ENCODE assay signal across 8 mouse cellular contexts in genomic region chr2:118701971-118702882, GRCm38 (mm10). TPM values are rescaled to one million over a fixed set of nuclear protein-coding genes. Genes with fewer than 3 reads are reported as not detected.
DNase-seq lines count a peak whose midpoint lies in the region; ATAC-seq and TF ChIP-seq lines count a peak whose summit lies in the region.

No protein-coding gene starts in this region.

- H3K79me2 ChIP-seq in myocyte (ENCODE audit: control insufficient read depth, insufficient read depth) = no peaks in the 10 kb centered on the region

- no peak for TF ChIP-seq POLR2A in myocyte (IDR thresholded peaks at IDR 0.05; ENCODE audit: insufficient read length, low read depth)

- WGBS in kidney, postnatal 0 days = 7% methylated on average over 51 of the region's 51 CpGs
- 3% methylated on average over 51 of the region's 51 CpGs for WGBS in hindbrain, embryonic 16.5 days

- H3K36me3 ChIP-seq in kidney, postnatal 0 days (ENCODE audit: insufficient read depth, low read length) = no peaks in the 10 kb centered on the region
- no peaks in the 10 kb centered on the region for H3K36me3 ChIP-seq in hindbrain, embryonic 16.5 days (ENCODE audit: control insufficient read depth, insufficient read depth, low read length)
- no peaks in the 10 kb centered on the region for H3K36me3 ChIP-seq in myocyte (ENCODE audit: control insufficient read depth, insufficient read depth)

- H3K9me3 ChIP-seq in kidney, postnatal 0 days (replicated peaks; ENCODE audit: low read length) = no peaks in the 10 kb centered on the region
- H3K9me3 ChIP-seq in hindbrain, embryonic 16.5 days (ENCODE audit: control insufficient read depth, low read length) = no peaks in the 10 kb centered on the region

- peaks cover 17% of the 10 kb centered on the region for H3K4me1 ChIP-seq in kidney, postnatal 0 days (replicated peaks; ENCODE audit: insufficient read depth, low read length)
- peaks cover 34% of the 10 kb centered on the region for H3K4me1 ChIP-seq in hindbrain, embryonic 16.5 days (ENCODE audit: control insufficient read depth, insufficient read depth, low read depth, low read length)

- no peak for DNase-seq in kidney, postnatal 0 days (ENCODE audit: low spot score)
- DNase-seq in kidney, postnatal 10 days = no peak
- peak; percentile 23 for DNase-seq in embryo, embryonic 10 days (ENCODE audit: low spot score)
- DNase-seq in gastrocnemius, postnatal 10 days = no peak
- no peak for DNase-seq in layer of hippocampus, postnatal 10 days (ENCODE audit: low spot score in 2 of 2)
- no peak for DNase-seq in adrenal gland, postnatal 4 days (ENCODE audit: low spot score in 2 of 2)

- ATAC-seq in kidney, postnatal 0 days (replicated peaks; ENCODE audit: low FRiP score, low read depth) = 0 out of 2 replicates have a peak, but pooled peaks have one; percentile 8
- ATAC-seq in hindbrain, embryonic 16.5 days = no peak

- peaks cover 64% of the 10 kb centered on the region for H3K27me3 ChIP-seq in kidney, postnatal 0 days (ENCODE audit: insufficient read depth, low read length)
- peaks cover 75% of the 10 kb centered on the region for H3K27me3 ChIP-seq in hindbrain, embryonic 16.5 days (replicated peaks; ENCODE audit: control insufficient read depth, insufficient read depth, low read length)
- H3K27me3 ChIP-seq in myocyte (ENCODE audit: control insufficient read depth, insufficient read depth, insufficient read length) = peaks cover 44% of the 10 kb centered on the region

- H3ac ChIP-seq in myocyte (ENCODE audit: control insufficient read depth, insufficient read length) = no peak overlapping the region

- H3K4me3 ChIP-seq in kidney, postnatal 0 days (replicated peaks; ENCODE audit: low read depth, low read length) = peak overlapping the region; percentile 45
- H3K4me3 ChIP-seq in hindbrain, embryonic 16.5 days (ENCODE audit: low read length) = peak overlapping the region; percentile 43
- H3K4me3 ChIP-seq in myocyte = no peak overlapping the region

- TF ChIP-seq CTCF in kidney, postnatal 0 days (IDR thresholded peaks at IDR 0.05; ENCODE audit: low read depth) = no peak

- no peak overlapping the region for H3K27ac ChIP-seq in kidney, postnatal 0 days
- no peak overlapping the region for H3K27ac ChIP-seq in hindbrain, embryonic 16.5 days (ENCODE audit: low read depth, low read length)

- H3K9ac ChIP-seq in kidney, postnatal 0 days (ENCODE audit: low read depth, low read length) = no peak overlapping the region; the same call in 1 of the 2 replicates
- no peak overlapping the region for H3K9ac ChIP-seq in hindbrain, embryonic 16.5 days (ENCODE audit: low read depth, low read length)

- peak overlapping the region; percentile 63 for H3K4me2 ChIP-seq in kidney, postnatal 0 days (ENCODE audit: low read length)
- peak overlapping the region; percentile 71 for H3K4me2 ChIP-seq in hindbrain, embryonic 16.5 days (ENCODE audit: low read length)
- peak overlapping the region; percentile 74 for H3K4me2 ChIP-seq in myocyte (ENCODE audit: low read depth)

TF ChIP-seq in myocyte, 11 proteins besides CTCF, POLR2A, EP300 and RAD21:
- TF ChIP-seq TCF3 (IDR thresholded peaks at IDR 0.05; ENCODE audit: insufficient read length, low read depth) (no peak), TCF12 (IDR thresholded peaks at IDR 0.05; ENCODE audit: insufficient read depth, poor library complexity, severe bottlenecking) (no peak), MYOG (IDR thresholded peaks at IDR 0.05; ENCODE audit: control insufficient read depth in 1 of 3, insufficient read depth in 1 of 3, insufficient read length in 2 of 3, low read depth in 2 of 3) (no peak), E2F4 (IDR thresholded peaks at IDR 0.05; ENCODE audit: insufficient read depth) (no peak), POLR2AphosphoS2 (IDR thresholded peaks at IDR 0.05; ENCODE audit: insufficient read length, low read depth) (no peak), USF1 (IDR thresholded peaks at IDR 0.05; ENCODE audit: low read depth) (no peak), SRF (IDR thresholded peaks at IDR 0.05; ENCODE audit: control insufficient read depth, insufficient read length, low read depth) (no peak), MAX (IDR thresholded peaks at IDR 0.05; ENCODE audit: low read depth) (no peak), REST (IDR thresholded peaks at IDR 0.05; ENCODE audit: insufficient read depth, insufficient read length) (no peak)

RNA-seq across cellular contexts. Expression of gene Ankrd63, which starts 1.5 kb away (rescaled TPM):
- polyA plus RNA-seq in kidney, postnatal 0 days (2015; fragmentation: Nextera tagmentation; extraction: Ambion mirVana) = 0.37 and 0.45 TPM in 2 replicates
- polyA plus RNA-seq in hindbrain, embryonic 16.5 days (2015; fragmentation: Nextera tagmentation; extraction: Ambion mirVana) = 0.03 TPM in 1 of 2 replicates, not detected in the other
- 0.01 TPM for polyA plus RNA-seq in myocyte (2012; fragmentation: generic; extraction: Trizol)
- under 1 TPM in 1 of 2 experiments, not detected in 1; 0.09 TPM for total RNA-seq in gastrocnemius, postnatal 10 days (2021)
- 1 to 10 TPM; 3.0 to 3.8 TPM for total RNA-seq in layer of hippocampus, postnatal 10 days (2021)
- total RNA-seq in adrenal gland, postnatal 4 days (2021) = under 1 TPM; 0.20 to 0.59 TPM

RNA-seq across cellular contexts. Expression of gene Plcb2, which starts 26.0 kb away (rescaled TPM):
- polyA plus RNA-seq in kidney, postnatal 0 days (2015; fragmentation: Nextera tagmentation; extraction: Ambion mirVana) = 1.3 and 1.4 TPM in 2 replicates
- polyA plus RNA-seq in hindbrain, embryonic 16.5 days (2015; fragmentation: Nextera tagmentation; extraction: Ambion mirVana) = 0.88 and 1.1 TPM in 2 replicates
- not detected for polyA plus RNA-seq in myocyte (2012; fragmentation: generic; extraction: Trizol)
- total RNA-seq in gastrocnemius, postnatal 10 days (2021) = 1 to 10 TPM in 1 of 2 experiments, under 1 TPM in 1; 0.40 to 1.1 TPM
- 1 to 10 TPM; 2.1 to 2.9 TPM for total RNA-seq in layer of hippocampus, postnatal 10 days (2021)
- 1 to 10 TPM; 2.2 to 2.7 TPM for total RNA-seq in adrenal gland, postnatal 4 days (2021)

RNA-seq across cellular contexts. Expression of gene Pak6, which starts 39.1 kb away (rescaled TPM):
- polyA plus RNA-seq in kidney, postnatal 0 days (2015; fragmentation: Nextera tagmentation; extraction: Ambion mirVana) = 1.9 and 3.5 TPM in 2 replicates
- 45.0 and 53.9 TPM in 2 replicates for polyA plus RNA-seq in hindbrain, embryonic 16.5 days (2015; fragmentation: Nextera tagmentation; extraction: Ambion mirVana)
- 0.06 TPM for polyA plus RNA-seq in myocyte (2012; fragmentation: generic; extraction: Trizol)
- total RNA-seq in gastrocnemius, postnatal 10 days (2021) = under 1 TPM; 0.33 to 0.43 TPM
- total RNA-seq in layer of hippocampus, postnatal 10 days (2021) = 100 to 1,000 TPM; 109 to 120 TPM
- total RNA-seq in adrenal gland, postnatal 4 days (2021) = 10 to 100 TPM; 13.8 to 16.3 TPM

RNA-seq across cellular contexts. Expression of gene Inafm2, which starts 43.3 kb away (rescaled TPM):
- polyA plus RNA-seq in kidney, postnatal 0 days (2015; fragmentation: Nextera tagmentation; extraction: Ambion mirVana) = 16.1 and 16.8 TPM in 2 replicates
- 20.2 and 20.4 TPM in 2 replicates for polyA plus RNA-seq in hindbrain, embryonic 16.5 days (2015; fragmentation: Nextera tagmentation; extraction: Ambion mirVana)
- polyA plus RNA-seq in myocyte (2012; fragmentation: generic; extraction: Trizol) = 10.5 TPM
- total RNA-seq in gastrocnemius, postnatal 10 days (2021) = 1 to 10 TPM; 6.0 to 8.6 TPM
- total RNA-seq in layer of hippocampus, postnatal 10 days (2021) = 10 to 100 TPM; 31.7 to 33.4 TPM
- 10 to 100 TPM; 27.8 to 30.8 TPM for total RNA-seq in adrenal gland, postnatal 4 days (2021)

Comparison
In these comparisons a context has a peak if more than half of its experiments do, and no peak if none do; other contexts are left out.
1. RNA of gene Pak6, which starts 39.1 kb away (total RNA-seq): 109 to 120 TPM in layer of hippocampus, postnatal 10 days and 13.8 to 16.3 TPM in adrenal gland, postnatal 4 days; 0.33 to 0.43 TPM in gastrocnemius, postnatal 10 days; every median in the first group is over 10 times any median in the second.
2. Peak in every context shown above with its lines, with median percentiles within 50 percentile points of each other: H3K4me2 ChIP-seq.